Mouse (Mus musculus): Measurements from ENCODE around the gene Dohh.

GRCm38 (mm10) chr10:81426897-81427296, 42.7 kb downstream of the Dohh start:
- TF ChIP-seq POLR2A (IDR thresholded peaks at IDR 0.05; ENCODE audit: low read depth, low read length) (no peak), CTCF (IDR thresholded peaks at IDR 0.05; ENCODE audit: extremely low read depth, insufficient read depth, insufficient read length, insufficient replicate concordance) (no peak)

Measured in spleen, adult 2 months (tissue).